Mouse (Mus musculus) layer of hippocampus, postnatal 25 days (tissue): ENCODE data around the gene Rab17. TPM values are rescaled to one million over a fixed set of nuclear protein-coding genes. Genes with fewer than 3 reads are reported as not detected.

Experiments used
- DNase-seq, 2 experiments: peaks; one replicate each; pipeline ENCODE4 v3.0.0; 2022; ENCODE audit warnings: mixed read lengths in 2 of 2, low spot score in 1 of 2; ENCODE audit errors: extremely low spot score in 1 of 2
- total RNA-seq, 2 experiments: library from RNA; stranded (reverse); gene quantifications; 2 replicates each; pipeline ENCODE4 v1.2.3; 2021

The Rab17 gene
- total RNA-seq, 2 experiments from 2014 or later, result not detected

- no peak for DNase-seq
Measured at GRCm38 (mm10) chr1:90939980-90940379, 29.5 kb downstream of the Rab17 start.

- no peak for DNase-seq
Measured at GRCm38 (mm10) chr1:90936990-90937389, 32.5 kb downstream of the Rab17 start.

- DNase-seq, result no peak
Measured at GRCm38 (mm10) chr1:90933001-90933400, 36.5 kb downstream of the Rab17 start.

- peak; percentile 75 to 96 for DNase-seq
Measured at GRCm38 (mm10) chr1:90928575-90928934, 40.9 kb downstream of the Rab17 start.

GRCm38 (mm10) chr1:90927929-90928574 lies 41.4 kb downstream of the Rab17 start:
- no peak for DNase-seq

GRCm38 (mm10) chr1:90927308-90927707 lies 42.2 kb downstream of the Rab17 start:
- no peak for DNase-seq

- DNase-seq, result no peak
Measured at GRCm38 (mm10) chr1:90926030-90926429, 43.4 kb downstream of the Rab17 start.

GRCm38 (mm10) chr1:90921687-90922086 lies 47.8 kb downstream of the Rab17 start:
- DNase-seq, result no peak

GRCm38 (mm10) chr1:90917509-90917908 lies 52.0 kb downstream of the Rab17 start:
- no peak for DNase-seq

GRCm38 (mm10) chr1:90914948-90915569 lies 54.4 kb downstream of the Rab17 start, which contains the start of gene Mlph:
TSS of gene Mlph (plus strand) at chr1:90915085.
- DNase-seq, result no peak

- DNase-seq, result no peak
Measured at GRCm38 (mm10) chr1:90913231-90913630, 56.2 kb downstream of the Rab17 start.

- no peak for DNase-seq
Measured at GRCm38 (mm10) chr1:90909631-90910152, 59.8 kb downstream of the Rab17 start.

GRCm38 (mm10) chr1:90909161-90909560 lies 60.3 kb downstream of the Rab17 start:
- DNase-seq, result no peak

Other genes starting within 250 kb of the Rab17 start
- gene Col6a3, start 125.7 kb downstream of the Rab17 start, total RNA-seq, result 1 to 10 TPM; 5.0 to 6.1 TPM
- 1 to 10 TPM in 1 of 2 experiments, under 1 TPM in 1; 0.49 to 1.0 TPM for gene Mlph, start 54.6 kb downstream of the Rab17 start, total RNA-seq
- gene Prlh, start 16.6 kb downstream of the Rab17 start, total RNA-seq, result not detected
- 10 to 100 TPM; 64.0 to 74.4 TPM for gene Lrrfip1, start 29.1 kb upstream of the Rab17 start, total RNA-seq
- gene Rbm44, start 175.4 kb upstream of the Rab17 start, total RNA-seq, result not detected
- 10 to 100 TPM; 61.6 to 63.1 TPM for gene Ramp1, start 210.2 kb upstream of the Rab17 start, total RNA-seq